Mouse (Mus musculus) cerebellum, adult 11 months (tissue): ENCODE data around the gene Hist1h2bl.
A peak's percentile ranks its signal among the peaks of the same experiment; 100 is the strongest.
"Not testable (repeated sequence)": the region's sequence is repeated elsewhere in the genome, so short reads cannot be mapped to it uniquely, and the experiment has no call there.

Experiments
- DNase-seq: peaks from one replicate; pipeline ENCODE4 v3.0.0; 2022

Hist1h2bl gene

DNA sequence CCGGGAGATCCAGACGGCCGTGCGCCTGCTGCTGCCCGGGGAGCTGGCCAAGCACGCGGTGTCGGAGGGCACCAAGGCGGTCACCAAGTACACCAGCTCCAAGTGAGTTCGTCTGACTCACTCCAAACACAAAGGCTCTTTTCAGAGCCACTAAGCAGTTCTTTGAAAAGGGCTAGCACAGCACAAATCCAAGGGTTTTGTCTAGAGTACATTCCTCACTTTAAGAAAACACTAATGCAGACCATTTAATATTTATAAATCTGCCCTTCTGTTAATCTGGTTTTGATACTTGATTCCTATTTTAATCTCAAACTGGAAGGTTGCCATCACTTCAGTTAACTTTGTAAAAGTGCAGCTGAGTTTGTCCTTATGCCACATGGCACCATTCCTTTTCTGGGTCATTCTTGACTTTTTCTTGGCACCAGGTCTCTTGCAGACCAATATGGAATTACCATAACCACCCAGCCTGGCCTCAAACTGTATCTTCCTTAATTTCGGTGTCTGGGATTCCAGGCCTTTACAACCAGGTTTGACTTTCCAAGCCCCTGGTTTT is 6.5 kb upstream of the Hist1h2bl start:
- DNase-seq = no peak

DNA sequence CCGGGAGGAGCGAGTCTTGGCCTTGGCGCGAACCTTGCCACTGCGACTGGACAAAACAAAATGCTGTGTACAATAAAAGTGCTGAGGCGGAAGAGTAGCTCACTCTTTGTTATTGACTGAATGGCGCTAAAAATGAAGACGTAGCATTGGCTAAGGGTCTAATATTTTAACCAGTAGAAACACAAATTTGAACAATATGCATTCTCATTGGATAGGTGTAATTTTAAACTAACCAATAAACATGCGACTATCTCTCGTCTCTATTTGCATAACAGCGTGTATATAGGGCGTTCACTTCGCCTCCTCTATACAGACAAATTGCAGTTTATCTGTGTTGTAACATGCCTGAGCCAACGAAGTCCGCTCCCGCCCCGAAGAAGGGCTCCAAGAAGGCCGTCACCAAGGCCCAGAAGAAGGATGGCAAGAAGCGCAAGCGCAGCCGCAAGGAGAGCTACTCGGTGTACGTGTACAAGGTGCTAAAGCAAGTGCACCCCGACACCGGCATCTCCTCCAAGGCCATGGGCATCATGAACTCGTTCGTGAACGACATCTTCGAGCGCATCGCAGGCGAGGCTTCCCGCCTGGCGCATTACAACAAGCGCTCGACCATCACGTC is 5.9 kb upstream of the Hist1h2bl start, which contains the start of gene Hist1h2bm:
Gene Hist1h2bm (plus strand): TSS at position 288 of the 616 bp plus-strand sequence.
- peak; percentile 53 for DNase-seq

DNA sequence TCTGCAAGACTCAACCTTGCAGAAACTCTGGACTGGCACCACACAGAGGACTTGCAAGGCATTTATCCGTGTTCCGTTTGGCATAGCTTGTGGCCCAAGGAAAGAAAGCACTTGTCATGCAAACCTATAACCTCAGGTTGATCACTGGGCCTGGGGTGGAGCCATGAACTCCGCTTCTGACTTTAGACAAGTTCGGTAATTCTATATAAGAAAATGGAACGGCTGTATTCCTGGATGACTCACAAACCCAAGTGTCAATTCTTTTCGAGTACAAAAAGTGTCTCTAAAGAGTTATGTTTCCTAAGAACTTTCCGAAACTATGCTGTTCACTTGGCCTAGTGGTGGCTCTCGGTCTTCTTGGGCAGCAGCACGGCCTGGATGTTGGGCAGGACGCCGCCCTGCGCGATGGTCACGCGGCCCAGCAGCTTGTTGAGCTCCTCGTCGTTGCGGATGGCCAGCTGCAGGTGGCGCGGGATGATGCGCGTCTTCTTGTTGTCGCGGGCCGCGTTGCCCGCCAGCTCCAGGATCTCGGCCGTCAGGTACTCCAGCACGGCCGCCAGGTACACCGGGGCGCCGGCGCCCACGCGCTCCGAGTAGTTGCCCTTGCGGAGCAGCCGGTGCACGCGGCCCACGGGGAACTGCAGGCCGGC is 5.3 kb upstream of the Hist1h2bl start:
- DNase-seq = not testable (repeated sequence)

DNA sequence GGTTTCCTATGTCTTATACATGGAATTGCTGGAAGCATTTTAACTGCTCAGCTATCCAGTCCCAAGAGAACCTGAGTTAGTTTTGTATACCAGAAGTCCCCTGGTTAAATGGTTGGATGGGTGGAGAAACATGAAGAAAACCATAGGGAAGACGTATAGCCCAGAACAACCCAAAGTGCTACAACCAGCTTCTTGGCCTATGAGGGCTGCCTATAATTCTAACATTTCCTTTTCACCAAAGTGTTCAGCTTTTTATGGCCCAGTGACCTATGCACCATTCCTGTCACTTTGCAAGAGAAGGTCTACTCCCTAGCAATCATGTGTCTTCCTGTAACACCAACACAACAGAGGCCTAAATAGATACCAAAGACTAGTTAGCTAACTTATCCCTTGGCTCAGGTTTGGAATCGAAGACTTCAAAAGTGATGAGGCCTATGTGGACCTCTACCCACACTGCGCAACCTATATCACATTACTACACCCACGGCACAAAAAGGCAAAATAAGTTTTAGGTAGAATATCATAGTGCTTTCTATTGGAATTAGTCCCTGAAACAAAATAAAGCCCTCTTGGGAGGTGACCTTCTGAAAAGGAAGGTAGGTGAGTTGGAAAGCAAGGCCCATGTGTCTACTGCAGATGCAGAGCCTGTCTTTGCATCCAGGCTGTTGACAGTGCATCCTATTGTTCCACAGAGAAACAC is 2.6 kb upstream of the Hist1h2bl start:
- no peak for DNase-seq

DNA sequence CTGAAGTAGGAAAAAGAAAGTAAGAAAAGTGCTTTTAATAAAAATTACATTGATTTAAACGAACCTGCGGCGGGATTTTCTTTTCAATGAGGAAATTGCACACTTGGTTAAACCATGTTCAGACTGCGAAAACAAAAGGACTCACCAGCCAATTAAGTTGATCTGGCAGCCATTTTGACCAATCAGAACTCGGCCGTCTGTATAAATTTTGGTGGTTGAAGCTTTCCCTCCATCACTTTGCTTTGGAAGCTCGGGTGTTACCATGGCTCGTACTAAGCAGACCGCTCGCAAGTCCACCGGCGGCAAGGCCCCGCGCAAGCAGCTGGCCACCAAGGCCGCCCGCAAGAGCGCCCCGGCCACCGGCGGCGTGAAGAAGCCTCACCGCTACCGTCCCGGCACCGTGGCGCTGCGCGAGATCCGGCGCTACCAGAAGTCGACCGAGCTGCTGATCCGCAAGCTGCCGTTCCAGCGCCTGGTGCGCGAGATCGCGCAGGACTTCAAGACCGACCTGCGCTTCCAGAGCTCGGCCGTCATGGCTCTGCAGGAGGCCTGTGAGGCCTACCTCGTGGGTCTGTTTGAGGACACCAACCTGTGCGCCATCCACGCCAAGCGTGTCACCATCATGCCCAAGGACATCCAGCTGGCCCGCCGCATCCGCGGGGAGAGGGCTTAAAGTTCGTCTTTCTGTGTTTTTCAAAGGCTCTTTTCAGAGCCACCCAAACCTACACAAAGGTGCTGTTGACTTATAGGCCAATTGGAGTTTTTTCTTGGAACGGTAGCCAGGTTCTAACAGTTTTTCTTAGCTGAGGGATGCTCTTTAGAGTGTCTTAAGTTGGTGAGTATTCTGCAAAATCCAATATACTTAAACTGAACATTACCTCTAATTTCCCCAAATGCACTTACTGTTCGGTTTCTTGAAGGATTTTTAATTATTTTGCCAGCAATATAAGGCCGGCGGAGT is 1.7 kb upstream of the Hist1h2bl start, which contains the start of gene Hist1h3h:
Gene Hist1h3h (plus strand): TSS at position 263 of the 961 bp plus-strand sequence.
- DNase-seq = peak; percentile 73

DNA sequence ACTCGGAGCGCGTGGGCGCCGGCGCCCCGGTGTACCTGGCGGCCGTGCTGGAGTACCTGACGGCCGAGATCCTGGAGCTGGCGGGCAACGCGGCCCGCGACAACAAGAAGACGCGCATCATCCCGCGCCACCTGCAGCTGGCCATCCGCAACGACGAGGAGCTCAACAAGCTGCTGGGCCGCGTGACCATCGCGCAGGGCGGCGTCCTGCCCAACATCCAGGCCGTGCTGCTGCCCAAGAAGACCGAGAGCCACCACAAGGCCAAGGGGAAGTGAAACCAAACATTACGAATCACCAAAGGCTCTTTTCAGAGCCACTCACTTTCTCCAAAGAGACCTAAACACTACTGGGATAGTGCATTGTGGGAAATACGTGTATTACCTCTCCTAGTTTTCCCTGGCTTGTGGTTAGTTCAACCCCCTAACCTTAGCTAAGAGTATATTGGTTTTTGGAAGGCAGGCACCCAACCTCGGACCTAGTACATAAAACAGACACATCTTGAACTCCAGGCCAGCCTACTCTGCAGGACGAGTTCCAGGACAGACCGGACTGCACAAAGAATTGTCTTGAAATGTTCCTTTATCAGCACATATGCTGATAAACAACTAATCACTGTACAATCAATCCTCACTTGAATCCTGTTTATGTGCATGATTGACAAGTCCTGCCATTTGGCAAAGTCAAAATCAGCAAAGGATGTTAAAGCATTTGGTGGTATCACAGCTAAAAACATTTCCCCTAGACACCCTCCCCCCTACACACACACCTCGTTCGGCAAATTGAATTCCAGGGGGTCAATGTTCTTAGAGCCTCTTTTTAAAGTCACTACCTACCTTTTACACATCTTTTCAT is 823 bp upstream of the Hist1h2bl start:
- DNase-seq = not testable (repeated sequence)

DNA sequence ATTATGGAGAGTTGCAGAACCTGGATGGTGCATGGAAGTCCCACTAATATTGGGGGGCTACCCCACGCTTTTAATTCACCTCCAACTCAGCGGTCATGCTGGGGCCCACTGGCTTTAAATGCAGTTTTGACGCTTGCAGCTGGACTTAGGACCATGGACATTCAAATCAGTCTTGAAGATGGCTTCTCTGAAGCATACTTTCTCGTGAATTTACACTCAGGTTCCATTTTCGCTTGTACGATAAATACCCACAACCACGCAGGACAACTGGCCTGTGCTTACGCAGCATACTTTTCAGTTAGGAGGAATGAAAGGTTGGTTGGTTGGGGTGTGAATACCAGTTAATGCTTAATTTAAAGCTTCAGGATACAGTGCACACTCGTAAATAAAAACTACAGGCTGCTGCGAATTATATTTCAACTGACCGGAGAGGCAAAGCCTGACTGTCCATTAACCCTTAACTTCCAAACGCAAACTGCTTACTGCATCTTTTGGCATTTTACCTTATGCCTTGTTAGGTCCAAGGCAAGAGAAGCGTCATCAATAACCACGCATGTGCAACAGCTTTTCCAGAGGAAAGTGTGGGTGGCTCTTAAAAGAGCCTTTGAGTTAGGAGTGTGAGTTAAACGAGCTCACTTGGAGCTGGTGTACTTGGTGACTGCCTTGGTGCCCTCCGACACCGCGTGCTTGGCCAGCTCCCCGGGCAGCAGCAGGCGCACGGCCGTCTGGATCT is 646 bp downstream of the Hist1h2bl start:
- DNase-seq = no peak

DNA sequence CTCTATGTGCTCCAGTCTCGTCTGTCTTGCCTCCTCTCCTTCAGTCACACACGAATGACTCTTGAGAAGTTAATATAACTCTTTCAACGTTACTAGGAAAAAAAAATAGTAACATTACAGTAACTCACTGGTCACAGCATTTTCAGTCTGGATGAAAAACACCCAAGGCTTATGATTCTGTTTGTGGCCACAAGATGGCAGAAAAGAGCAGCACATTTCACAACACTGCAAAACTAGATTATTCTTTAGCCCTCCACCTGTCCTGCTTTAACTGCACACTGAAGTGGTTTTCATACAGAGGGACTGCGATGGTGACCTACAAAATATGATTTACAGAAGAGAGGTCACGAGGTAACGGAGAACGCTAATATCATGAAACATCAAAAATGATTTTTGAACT is 1.2 kb downstream of the Hist1h2bl start:
- DNase-seq = peak; percentile 55

DNA sequence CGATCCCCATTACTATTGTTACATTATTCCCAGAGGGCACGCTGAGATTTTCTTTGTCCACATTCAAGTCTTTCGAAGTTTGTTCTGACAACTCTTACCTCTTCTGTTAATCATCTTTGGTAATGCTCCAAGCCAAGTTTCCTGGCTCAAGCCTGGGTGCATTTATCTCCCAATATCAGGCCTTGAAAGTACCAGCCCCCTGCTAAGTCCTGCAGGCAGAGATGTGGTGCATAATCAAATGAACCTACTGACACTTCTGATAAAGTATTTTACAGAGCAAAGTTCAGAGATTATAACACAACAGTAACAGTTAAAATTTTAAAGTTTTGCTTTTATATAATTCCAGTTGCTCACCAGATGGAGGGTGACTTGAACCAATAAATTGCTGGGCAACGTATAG is 4.2 kb downstream of the Hist1h2bl start:
- no peak for DNase-seq

DNA sequence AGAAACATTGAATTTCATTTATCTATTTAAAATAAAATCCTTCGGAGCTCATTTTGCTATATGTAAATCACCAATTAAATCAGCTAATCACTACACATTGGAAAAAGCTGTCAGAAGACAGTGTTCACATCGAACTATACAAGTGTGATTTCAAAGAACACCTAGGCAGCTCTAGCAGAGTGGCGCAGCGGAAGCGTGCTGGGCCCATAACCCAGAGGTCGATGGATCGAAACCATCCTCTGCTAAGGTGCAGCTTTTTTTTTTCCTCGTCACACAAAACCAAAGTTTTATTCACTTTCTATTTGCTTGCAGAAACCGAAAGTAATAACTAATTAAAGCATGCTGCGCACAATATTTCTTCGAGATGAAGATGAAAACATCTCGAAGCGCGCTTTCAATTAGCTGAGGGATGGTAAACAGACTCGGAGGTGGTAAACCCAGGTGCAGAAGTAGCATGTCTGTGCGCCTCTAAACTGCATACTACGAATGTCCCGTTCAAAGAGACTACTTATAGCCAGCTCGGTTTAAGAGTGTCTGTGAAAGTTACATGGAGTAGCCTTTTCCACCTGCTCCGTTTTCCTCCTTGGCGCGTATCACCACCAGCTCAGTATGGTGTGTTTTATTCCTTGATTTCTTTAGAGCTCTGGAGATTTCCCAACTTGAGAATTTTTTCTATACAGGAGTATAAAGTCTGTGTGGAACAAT is 5.0 kb downstream of the Hist1h2bl start:
- DNase-seq = peak; percentile 79

DNA sequence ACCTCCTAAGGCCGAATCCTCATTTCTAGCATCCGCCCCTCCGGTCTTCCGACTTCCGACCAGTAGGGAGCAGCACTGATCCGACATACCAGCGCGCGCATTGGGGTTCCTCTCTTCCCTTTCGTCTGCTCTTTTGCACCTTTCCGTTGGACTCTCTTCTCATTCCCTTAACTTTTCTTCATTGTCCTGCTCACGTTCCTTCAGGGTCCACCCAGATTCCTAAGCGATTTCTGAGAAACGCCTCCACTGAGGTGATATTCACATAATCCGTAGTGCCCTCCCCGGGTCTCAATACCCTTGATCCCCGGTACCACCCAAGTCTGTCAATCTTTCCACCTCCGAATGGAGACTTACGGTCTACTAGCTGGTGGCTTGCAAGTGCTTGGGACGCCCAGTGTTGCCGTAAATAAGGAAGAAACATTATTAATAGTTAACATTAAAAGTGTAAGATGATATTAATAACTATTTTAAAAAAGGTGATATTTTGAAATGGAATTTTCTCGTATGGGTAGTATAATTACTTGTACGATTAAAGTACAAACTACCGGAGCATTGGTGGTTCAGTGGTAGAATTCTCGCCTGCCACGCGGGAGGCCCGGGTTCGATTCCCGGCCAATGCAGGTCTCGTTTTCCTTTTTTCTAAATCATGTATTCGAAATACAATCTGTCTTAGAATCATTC is 5.8 kb downstream of the Hist1h2bl start:
- DNase-seq = peak; percentile 83

DNA sequence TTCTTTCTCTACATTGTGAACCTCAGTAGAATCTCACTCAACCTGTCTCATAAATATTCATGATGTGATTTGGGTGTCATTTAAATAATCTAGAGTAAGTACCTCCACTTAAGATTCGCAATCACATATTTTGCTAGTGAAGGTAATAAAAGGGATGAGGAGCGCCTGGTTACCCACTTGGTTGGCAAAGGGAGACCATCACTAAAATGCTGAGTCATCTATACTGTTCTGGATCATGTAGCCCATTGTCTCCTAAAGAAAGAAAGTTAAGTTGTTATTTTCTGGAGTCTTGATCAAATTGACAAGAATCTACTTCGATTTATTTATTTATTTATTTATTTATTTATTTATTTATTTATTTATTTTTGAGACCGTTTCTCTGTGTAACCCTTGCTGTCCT is 9.3 kb downstream of the Hist1h2bl start:
- DNase-seq = no peak

DNA sequence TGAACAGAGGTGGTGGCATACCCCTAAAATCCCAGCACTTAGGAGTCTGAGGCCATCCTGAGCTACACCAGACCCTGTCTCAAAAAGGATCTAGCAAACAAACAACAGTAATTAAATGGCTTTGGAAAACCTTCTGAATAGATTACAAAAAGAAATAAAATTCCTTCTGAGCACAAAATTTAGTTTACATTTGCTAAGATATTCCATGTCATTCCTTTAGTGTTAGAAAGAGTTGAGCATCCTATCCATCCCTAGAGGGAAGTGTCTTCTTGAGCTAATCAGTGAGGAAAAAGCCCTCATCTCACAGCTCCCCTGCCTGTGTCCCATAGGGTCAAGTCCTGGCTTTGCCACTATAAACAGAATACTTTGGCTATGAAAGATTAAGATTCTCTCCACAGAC is 18.1 kb downstream of the Hist1h2bl start, which contains the start of gene Olfr1359:
Gene Olfr1359 (plus strand): TSS at position 301 of the 400 bp plus-strand sequence.
- no peak for DNase-seq

DNA sequence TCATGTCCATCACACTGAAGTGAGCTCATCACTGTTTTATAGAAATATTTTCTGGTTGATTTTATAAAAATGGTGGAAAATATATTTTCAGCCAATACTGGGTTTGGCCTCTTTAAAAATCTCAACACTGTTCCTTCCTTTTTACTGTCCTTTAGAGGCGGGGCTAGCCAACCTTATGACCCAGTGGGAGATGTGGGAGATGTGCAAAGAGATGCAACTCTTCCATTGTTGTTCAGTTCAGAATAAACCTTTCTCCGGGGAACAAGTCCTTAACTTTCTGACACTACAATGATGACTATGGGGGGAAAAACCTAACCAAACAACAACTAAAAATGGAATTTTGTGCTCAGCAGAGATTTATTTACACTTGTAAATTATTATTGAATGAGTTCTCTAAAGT is 38.6 kb downstream of the Hist1h2bl start, which contains the start of gene Olfr1360:
Gene Olfr1360 (minus strand): TSS at position 101 of the 400 bp plus-strand sequence.
- no peak for DNase-seq
